Mouse (Mus musculus) gastrocnemius, adult 18-20 months (tissue): ENCODE results near the gene Zfp324. TPM values are rescaled to one million over a fixed set of nuclear protein-coding genes. Genes with fewer than 3 reads are reported as not detected.
A peak's percentile ranks its signal among the peaks of the same experiment; 100 is the strongest.

Experiments
- DNase-seq: peaks from one replicate; pipeline ENCODE4 v3.0.0; 2021; ENCODE audit warnings: low spot score
- total RNA-seq, 2 experiments: library from RNA; stranded (reverse); gene quantifications; 2 replicates each; pipeline ENCODE4 v1.2.3; 2021

Zfp324 gene
- total RNA-seq, 2 experiments from 2014 or later: 1.4 to 1.5 TPM

- peak; percentile 93 for DNase-seq
These were observed 43.7 kb downstream of the Zfp324 start for GRCm38 (mm10) chr7:13009143-13010004.

- no peak for DNase-seq
These were observed 44.6 kb downstream of the Zfp324 start, which contains the start of gene Zbtb45 for GRCm38 (mm10) chr7:13010005-13010908. Gene Zbtb45 (minus strand): TSS chr7:13010034.

- no peak for DNase-seq
These were observed 48.0 kb downstream of the Zfp324 start for GRCm38 (mm10) chr7:13013671-13014070.

- DNase-seq: no peak
These were observed 48.7 kb downstream of the Zfp324 start for GRCm38 (mm10) chr7:13014275-13014839.

GRCm38 (mm10) chr7:13015217-13015616 is 49.6 kb downstream of the Zfp324 start:
- DNase-seq: no peak

GRCm38 (mm10) chr7:13022773-13023535 is 57.3 kb downstream of the Zfp324 start:
- DNase-seq: peak; percentile 40

Other genes starting within 250 kb of the Zfp324 start
- gene Vmn2r56, start 230.8 kb upstream of the Zfp324 start, total RNA-seq: not detected
- gene Zscan18, start 162.2 kb upstream of the Zfp324 start, total RNA-seq: 1 to 10 TPM in 1 of 2 experiments, under 1 TPM in 1; 0.36 to 1.2 TPM
- gene Zfp329, start 147.0 kb upstream of the Zfp324 start, total RNA-seq: 1 to 10 TPM; 3.6 to 4.5 TPM
- 10 to 100 TPM; 12.3 to 12.6 TPM for gene Zfp110, start 131.1 kb upstream of the Zfp324 start, total RNA-seq
- gene Zfp128, start 84.7 kb upstream of the Zfp324 start, total RNA-seq: 1 to 10 TPM; 1.8 to 2.2 TPM
- gene Zscan22, start 68.0 kb upstream of the Zfp324 start, total RNA-seq: 1 to 10 TPM; 2.8 to 3.4 TPM
- gene Rps5, start 43.5 kb upstream of the Zfp324 start, total RNA-seq: 100 to 1,000 TPM; 586 to 589 TPM
- under 1 TPM; 0.46 to 0.59 TPM for gene Rnf225, start 38.4 kb upstream of the Zfp324 start, total RNA-seq
- 1 to 10 TPM; 1.9 to 2.1 TPM for gene Zfp446, start 12.0 kb downstream of the Zfp324 start, total RNA-seq
- gene Slc27a5, start 32.4 kb downstream of the Zfp324 start, total RNA-seq: under 1 TPM in 1 of 2 experiments, not detected in 1; 0.28 TPM
- 10 to 100 TPM; 63.6 to 65.9 TPM for gene Trim28, start 33.3 kb downstream of the Zfp324 start, total RNA-seq
- 1 to 10 TPM; 3.2 to 4.0 TPM for gene Zbtb45, start 44.2 kb downstream of the Zfp324 start, total RNA-seq
- gene Chmp2a, start 69.0 kb downstream of the Zfp324 start, total RNA-seq: 100 to 1,000 TPM in 1 of 2 experiments, 10 to 100 TPM in 1; 95.4 to 103 TPM
- gene Ube2m, start 72.4 kb downstream of the Zfp324 start, total RNA-seq: 100 to 1,000 TPM; 148 to 149 TPM
- under 1 TPM; 0.62 to 0.71 TPM for gene Mzf1, start 88.9 kb downstream of the Zfp324 start, total RNA-seq
- gene Vmn1r85, start 129.3 kb downstream of the Zfp324 start, total RNA-seq: not detected
- gene Vmn1r86, start 154.1 kb downstream of the Zfp324 start, total RNA-seq: not detected
- not detected for gene Vmn1r87, start 174.3 kb downstream of the Zfp324 start, total RNA-seq
- under 1 TPM; 0.05 to 0.09 TPM for gene Vmn1r88, start 193.7 kb downstream of the Zfp324 start, total RNA-seq
- gene Vmn1r89, start 247.2 kb downstream of the Zfp324 start, total RNA-seq: not detected